Mouse (Mus musculus): ENCODE results near the gene Ccdc6. TPM values are rescaled to one million over a fixed set of nuclear protein-coding genes. Genes with fewer than 3 reads are reported as not detected.

Gene Ccdc6
- polyA plus RNA-seq, 1 experiment from 2014 or later, result 14.0 TPM

- 86% methylated on average over 6 of the region's 6 CpGs for WGBS
- Histone ChIP-seq H3K9me3 (replicated peaks; ENCODE audit: control insufficient read depth, low read length) (no peaks in the 10 kb centered on the region), H3K36me3 (ENCODE audit: control insufficient read depth, insufficient read depth) (peaks cover 3% of the 10 kb centered on the region; the same call in 1 of the 2 replicates), H3K4me1 (ENCODE audit: control insufficient read depth, insufficient read depth, low read length) (no peaks in the 10 kb centered on the region), H3K27me3 (ENCODE audit: control insufficient read depth, insufficient read depth, low read length) (no peaks in the 10 kb centered on the region), H3K27ac (ENCODE audit: low read length) (no peak overlapping the region), H3K4me2 (ENCODE audit: low read depth, low read length) (no peak overlapping the region), H3K4me3 (ENCODE audit: low read length) (no peak overlapping the region), H3K9ac (ENCODE audit: low read length) (no peak overlapping the region)
- ATAC-seq (replicated peaks; ENCODE audit: extremely low read depth, insufficient read depth, low FRiP score), result no peak
Measured at GRCm38 (mm10) chr10:70196666-70197065, 99.7 kb downstream of the Ccdc6 start.

GRCm38 (mm10) chr10:70197601-70198000 is 100.7 kb downstream of the Ccdc6 start:
- 78% methylated on average over 2 of the region's 2 CpGs for WGBS
- Histone ChIP-seq H3K9me3 (replicated peaks; ENCODE audit: control insufficient read depth, low read length) (no peaks in the 10 kb centered on the region), H3K36me3 (ENCODE audit: control insufficient read depth, insufficient read depth) (peaks cover 3% of the 10 kb centered on the region; the same call in 1 of the 2 replicates), H3K4me1 (ENCODE audit: control insufficient read depth, insufficient read depth, low read length) (no peaks in the 10 kb centered on the region), H3K27me3 (ENCODE audit: control insufficient read depth, insufficient read depth, low read length) (no peaks in the 10 kb centered on the region), H3K27ac (ENCODE audit: low read length) (no peak overlapping the region), H3K4me3 (ENCODE audit: low read length) (no peak overlapping the region), H3K9ac (ENCODE audit: low read length) (no peak overlapping the region), H3K4me2 (ENCODE audit: low read depth, low read length) (no peak overlapping the region)
- no peak for ATAC-seq (replicated peaks; ENCODE audit: extremely low read depth, insufficient read depth, low FRiP score)

- Histone ChIP-seq H3K4me1 (ENCODE audit: control insufficient read depth, insufficient read depth, low read length) (no peaks in the 10 kb centered on the region), H3K9me3 (replicated peaks; ENCODE audit: control insufficient read depth, low read length) (no peaks in the 10 kb centered on the region), H3K27me3 (ENCODE audit: control insufficient read depth, insufficient read depth, low read length) (no peaks in the 10 kb centered on the region), H3K36me3 (ENCODE audit: control insufficient read depth, insufficient read depth) (peaks cover 3% of the 10 kb centered on the region; the same call in 1 of the 2 replicates), H3K4me3 (ENCODE audit: low read length) (no peak overlapping the region), H3K27ac (ENCODE audit: low read length) (no peak overlapping the region), H3K9ac (ENCODE audit: low read length) (no peak overlapping the region), H3K4me2 (ENCODE audit: low read depth, low read length) (no peak overlapping the region)
- no peak for ATAC-seq (replicated peaks; ENCODE audit: extremely low read depth, insufficient read depth, low FRiP score)
- WGBS, result 68% methylated on average over 6 of the region's 6 CpGs
Measured at GRCm38 (mm10) chr10:70198012-70198411, 101.1 kb downstream of the Ccdc6 start.

DNA sequence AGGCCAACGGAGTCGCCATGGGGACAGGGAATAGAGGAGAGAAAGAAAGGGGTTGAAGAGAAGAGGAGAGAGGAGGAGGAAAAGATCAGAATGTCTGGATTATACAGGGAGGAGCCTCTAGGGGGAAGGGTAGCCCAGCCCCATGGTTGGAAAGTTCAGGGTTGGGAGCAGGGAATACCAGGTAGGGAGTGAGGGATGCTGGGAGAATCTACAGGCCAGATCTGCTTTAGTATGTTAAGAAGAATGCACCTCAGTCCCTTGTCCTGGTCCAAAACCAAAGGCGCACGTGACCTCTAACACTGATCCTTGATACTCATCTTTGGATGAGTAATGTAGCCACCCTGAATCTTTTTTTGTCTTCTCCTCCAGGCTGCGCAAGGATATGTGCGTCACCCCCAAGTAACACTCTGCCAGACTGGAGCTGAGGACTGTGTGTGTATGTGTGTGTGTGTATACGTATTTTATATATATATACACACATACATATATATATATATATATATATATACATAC is 102.1 kb downstream of the Ccdc6 start:
- H3K9me3 ChIP-seq (replicated peaks; ENCODE audit: control insufficient read depth, low read length), result no peaks in the 10 kb centered on the region
- 88% methylated on average over 7 of the region's 7 CpGs for WGBS
- H3K4me1 ChIP-seq (ENCODE audit: control insufficient read depth, insufficient read depth, low read length), result no peaks in the 10 kb centered on the region
- H3K4me2 ChIP-seq (ENCODE audit: low read depth, low read length), result no peak overlapping the region
- no peak overlapping the region for H3K4me3 ChIP-seq (ENCODE audit: low read length)
- no peak for ATAC-seq (replicated peaks; ENCODE audit: extremely low read depth, insufficient read depth, low FRiP score)
- H3K9ac ChIP-seq (ENCODE audit: low read length), result no peak overlapping the region
- H3K27ac ChIP-seq (ENCODE audit: low read length), result no peak overlapping the region
- H3K36me3 ChIP-seq (ENCODE audit: control insufficient read depth, insufficient read depth), result no peaks in the 10 kb centered on the region
- no peaks in the 10 kb centered on the region for H3K27me3 ChIP-seq (ENCODE audit: control insufficient read depth, insufficient read depth, low read length)

GRCm38 (mm10) chr10:70199466-70200210 is 102.7 kb downstream of the Ccdc6 start:
- WGBS, result 81% methylated on average over 6 of the region's 6 CpGs
- H3K4me2 ChIP-seq (ENCODE audit: low read depth, low read length), result no peak overlapping the region
- H3K27ac ChIP-seq (ENCODE audit: low read length), result no peak overlapping the region
- H3K9me3 ChIP-seq (replicated peaks; ENCODE audit: control insufficient read depth, low read length), result no peaks in the 10 kb centered on the region
- no peak overlapping the region for H3K4me3 ChIP-seq (ENCODE audit: low read length)
- ATAC-seq (replicated peaks; ENCODE audit: extremely low read depth, insufficient read depth, low FRiP score), result no peak
- H3K4me1 ChIP-seq (ENCODE audit: control insufficient read depth, insufficient read depth, low read length), result 0 out of 2 replicates have a peak, but pooled peaks cover 4% of the 10 kb centered on the region
- H3K9ac ChIP-seq (ENCODE audit: low read length), result no peak overlapping the region
- no peaks in the 10 kb centered on the region for H3K27me3 ChIP-seq (ENCODE audit: control insufficient read depth, insufficient read depth, low read length)
- no peaks in the 10 kb centered on the region for H3K36me3 ChIP-seq (ENCODE audit: control insufficient read depth, insufficient read depth)

- Histone ChIP-seq H3K4me2 (ENCODE audit: low read depth, low read length) (no peak overlapping the region), H3K9me3 (replicated peaks; ENCODE audit: control insufficient read depth, low read length) (no peaks in the 10 kb centered on the region), H3K4me3 (ENCODE audit: low read length) (no peak overlapping the region), H3K36me3 (ENCODE audit: control insufficient read depth, insufficient read depth) (no peaks in the 10 kb centered on the region), H3K27ac (ENCODE audit: low read length) (no peak overlapping the region), H3K4me1 (ENCODE audit: control insufficient read depth, insufficient read depth, low read length) (0 out of 2 replicates have a peak, but pooled peaks cover 4% of the 10 kb centered on the region), H3K27me3 (ENCODE audit: control insufficient read depth, insufficient read depth, low read length) (no peaks in the 10 kb centered on the region), H3K9ac (ENCODE audit: low read length) (no peak overlapping the region)
- no peak for ATAC-seq (replicated peaks; ENCODE audit: extremely low read depth, insufficient read depth, low FRiP score)
- 68% methylated on average over 12 of the region's 12 CpGs for WGBS
Measured at GRCm38 (mm10) chr10:70200889-70201500, 104.1 kb downstream of the Ccdc6 start.

- no peak within 1 kb of the TSS; the same call in 1 of the 2 replicates for H3K27ac ChIP-seq (ENCODE audit: low read length)
- peak within 1 kb of the TSS; percentile 23; the same call in 1 of the 2 replicates for H3K4me2 ChIP-seq (ENCODE audit: low read depth, low read length)
- no peak; the same call in 1 of the 2 replicates for ATAC-seq (replicated peaks; ENCODE audit: extremely low read depth, insufficient read depth, low FRiP score)
- H3K27me3 ChIP-seq (ENCODE audit: control insufficient read depth, insufficient read depth, low read length), result no peaks in the 10 kb centered on the region
- no peak within 1 kb of the TSS for H3K9ac ChIP-seq (ENCODE audit: low read length)
- H3K4me3 ChIP-seq (ENCODE audit: low read length), result no peak within 1 kb of the TSS
- H3K9me3 ChIP-seq (replicated peaks; ENCODE audit: control insufficient read depth, low read length), result no peaks in the 10 kb centered on the region
- WGBS, result 51% methylated on average over 17 of the region's 17 CpGs
- 0 out of 2 replicates have a peak, but pooled peaks cover 4% of the 10 kb centered on the region for H3K4me1 ChIP-seq (ENCODE audit: control insufficient read depth, insufficient read depth, low read length)
- H3K36me3 ChIP-seq (ENCODE audit: control insufficient read depth, insufficient read depth), result no peaks in the 10 kb centered on the region
Measured at GRCm38 (mm10) chr10:70204505-70205399, 107.8 kb downstream of the Ccdc6 start, which contains the start of gene Mrln. Mrln (plus strand) TSS chr10:70204664.

GRCm38 (mm10) chr10:70211281-70211680 is 114.4 kb downstream of the Ccdc6 start:
- Histone ChIP-seq H3K4me1 (ENCODE audit: control insufficient read depth, insufficient read depth, low read length) (no peaks in the 10 kb centered on the region), H3K4me3 (ENCODE audit: low read length) (no peak overlapping the region), H3K9me3 (replicated peaks; ENCODE audit: control insufficient read depth, low read length) (no peaks in the 10 kb centered on the region; the same call in 1 of the 2 replicates), H3K27me3 (ENCODE audit: control insufficient read depth, insufficient read depth, low read length) (no peaks in the 10 kb centered on the region), H3K4me2 (ENCODE audit: low read depth, low read length) (no peak overlapping the region), H3K9ac (ENCODE audit: low read length) (no peak overlapping the region), H3K36me3 (ENCODE audit: control insufficient read depth, insufficient read depth) (no peaks in the 10 kb centered on the region), H3K27ac (ENCODE audit: low read length) (no peak overlapping the region)
- WGBS, result 73% methylated on average over 9 of the region's 9 CpGs
- ATAC-seq (replicated peaks; ENCODE audit: extremely low read depth, insufficient read depth, low FRiP score), result no peak
